Mouse (Mus musculus): ENCODE measurements around the gene Atp9a.

DNA sequence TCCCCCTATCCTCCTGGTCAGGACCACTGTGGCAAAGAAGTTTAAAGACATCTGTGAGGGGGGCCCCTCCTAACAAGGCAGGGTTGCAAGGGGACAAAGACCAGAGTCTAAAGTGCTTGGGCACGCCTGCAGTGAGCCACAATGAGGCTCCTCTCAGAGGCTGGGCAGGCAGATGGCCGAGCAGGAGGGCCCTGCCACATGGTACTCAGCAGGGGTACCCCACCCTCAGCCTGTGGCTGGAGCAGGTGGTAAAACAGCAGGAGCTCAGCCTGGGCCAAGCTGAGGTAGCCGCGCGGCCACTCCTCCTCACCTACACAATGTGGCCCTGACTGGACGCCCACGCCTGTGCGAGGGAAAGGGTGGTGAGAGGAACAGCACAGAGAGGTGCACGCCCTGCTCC, 64.6 kb downstream of the Atp9a start:
- TF ChIP-seq POLR2A (IDR thresholded peaks at IDR 0.05; ENCODE audit: insufficient read depth, low read depth, low read length): no peak
- TF ChIP-seq CTCF (IDR thresholded peaks at IDR 0.05; ENCODE audit: insufficient read depth, low read depth, low read length): no peak
